Mouse (Mus musculus) bone marrow, adult 2 months (tissue): Measurements from ENCODE around the gene Lnpk.

Experiments
- CTCF ChIP-seq: fragments of 200-500 bp; IDR thresholded peaks from 2 replicates; pipeline ENCODE4 v1.5.1; 2011; ENCODE audit warnings: low read length, control low read depth; ENCODE audit not compliant: control insufficient read depth, insufficient read depth
- POLR2A ChIP-seq: fragments of 200-500 bp; IDR thresholded peaks from 2 replicates; pipeline ENCODE4 v1.6.1; 2011; ENCODE audit warnings: low read depth, mild to moderate bottlenecking, control low read depth, low read length, borderline replicate concordance; ENCODE audit not compliant: control insufficient read depth

GRCm38 (mm10) chr2:74611406-74611805, 32.2 kb upstream of the Lnpk start:
- TF ChIP-seq POLR2A (no peak), CTCF (no peak)
